Mouse (Mus musculus) heart, postnatal 10 days (tissue): ENCODE measurements around the gene Akt3. TPM values are rescaled to one million over a fixed set of nuclear protein-coding genes. Genes with fewer than 3 reads are reported as not detected.
A peak's percentile ranks its signal among the peaks of the same experiment; 100 is the strongest.

Experiments used
- DNase-seq, 2 experiments: peaks; one replicate each; pipeline ENCODE4 v3.0.0; 2021
- intact Hi-C: fragments of 180-260 bp; cut with DNase I; formaldehyde crosslinking; loops from one replicate; pipeline ENCODE4 v1.15.1; 2025
- total RNA-seq, 2 experiments: library from RNA; stranded (reverse); gene quantifications; 2 replicates each; pipeline ENCODE4 v1.2.3; 2021

Akt3 gene
- 10 to 100 TPM; 30.6 to 33.9 TPM for total RNA-seq

- no peak for DNase-seq
- intact Hi-C loops = loop anchor here (5.0 kb wide), 1 partner anchor 184 kb away; the partner anchor contains the start of gene Zbtb18
Observed at GRCm38 (mm10) chr1:177258034-177258342, at the start of gene Akt3. TSS of gene Akt3 (minus strand) at chr1:177258203.

- intact Hi-C loops = no loop called here
- DNase-seq = no peak
Observed at GRCm38 (mm10) chr1:177307549-177307948, 49.5 kb upstream of the Akt3 start.

GRCm38 (mm10) chr1:177298231-177298630 is 40.2 kb upstream of the Akt3 start:
- no peak for DNase-seq
- intact Hi-C loops = no loop called here

GRCm38 (mm10) chr1:177286764-177287163 is 28.8 kb upstream of the Akt3 start:
- intact Hi-C loops = no loop called here
- no peak for DNase-seq

GRCm38 (mm10) chr1:177281925-177282324 is 23.9 kb upstream of the Akt3 start:
- intact Hi-C loops = no loop called here
- no peak for DNase-seq

GRCm38 (mm10) chr1:177277361-177277760 is 19.4 kb upstream of the Akt3 start:
- no peak for DNase-seq
- intact Hi-C loops = no loop called here

GRCm38 (mm10) chr1:177267645-177268044 is 9.6 kb upstream of the Akt3 start:
- intact Hi-C loops = no loop called here
- no peak for DNase-seq

- intact Hi-C loops = no loop called here
- DNase-seq = no peak
Observed at GRCm38 (mm10) chr1:177262926-177263325, 4.9 kb upstream of the Akt3 start.

GRCm38 (mm10) chr1:177260796-177261195 is 2.8 kb upstream of the Akt3 start:
- intact Hi-C loops = no loop called here
- no peak for DNase-seq

GRCm38 (mm10) chr1:177259038-177259600 is 1.1 kb upstream of the Akt3 start:
- intact Hi-C loops = loop anchor here (5.0 kb wide), 1 partner anchor 183 kb away; the partner anchor contains the start of gene Zbtb18
- DNase-seq = peak in 1 of 2 experiments; percentile 6

GRCm38 (mm10) chr1:177258343-177259037 is 487 bp upstream of the Akt3 start:
- peak; percentile 84 for DNase-seq
- intact Hi-C loops = loop anchor here (5.0 kb wide), 1 partner anchor 184 kb away; the partner anchor contains the start of gene Zbtb18

- intact Hi-C loops = loop anchor here (5.0 kb wide), 1 partner anchor 185 kb away; the partner anchor contains the start of gene Zbtb18
- DNase-seq = peak; percentile 65 to 71
Observed at GRCm38 (mm10) chr1:177257178-177258033, 597 bp downstream of the Akt3 start.

- intact Hi-C loops = no loop called here
Observed at GRCm38 (mm10) chr1:177248638-177249037, 9.4 kb downstream of the Akt3 start.

GRCm38 (mm10) chr1:177238368-177238767 is 19.6 kb downstream of the Akt3 start:
- intact Hi-C loops = no loop called here
- peak in 1 of 2 experiments; percentile 15 for DNase-seq

More at GRCm38 (mm10) chr1:177248638-177249037, 9.4 kb downstream of the Akt3 start:
- DNase-seq = peak in 1 of 2 experiments; percentile 12

GRCm38 (mm10) chr1:177236695-177237094 is 21.3 kb downstream of the Akt3 start:
- intact Hi-C loops = no loop called here
- DNase-seq = no peak

GRCm38 (mm10) chr1:177236249-177236648 is 21.8 kb downstream of the Akt3 start:
- no peak for DNase-seq
- intact Hi-C loops = no loop called here

GRCm38 (mm10) chr1:177234462-177234861 is 23.5 kb downstream of the Akt3 start:
- intact Hi-C loops = no loop called here

GRCm38 (mm10) chr1:177231122-177231521 is 26.9 kb downstream of the Akt3 start:
- no peak for DNase-seq
- intact Hi-C loops = no loop called here

More at GRCm38 (mm10) chr1:177234462-177234861, 23.5 kb downstream of the Akt3 start:
- no peak for DNase-seq

GRCm38 (mm10) chr1:177198978-177199377 is 59.0 kb downstream of the Akt3 start:
- intact Hi-C loops = no loop called here
- no peak for DNase-seq

GRCm38 (mm10) chr1:177195224-177195623 is 62.8 kb downstream of the Akt3 start:
- DNase-seq = peak in 1 of 2 experiments; percentile 6
- intact Hi-C loops = loop anchor here (2.0 kb wide), 1 partner anchor 490 kb away; no protein-coding TSS in a partner anchor

- no peak for DNase-seq
- intact Hi-C loops = loop anchor here (2.0 kb wide), 1 partner anchor 490 kb away; no protein-coding TSS in a partner anchor
Observed at GRCm38 (mm10) chr1:177194324-177194723, 63.7 kb downstream of the Akt3 start.
